Mouse (Mus musculus) urinary bladder, postnatal 10 days (tissue): Measurements from ENCODE around the gene Asl.

Experiments
- DNase-seq: peaks from one replicate; pipeline ENCODE4 v3.0.0; 2022; ENCODE audit warnings: low spot score

Asl gene

GRCm38 (mm10) chr5:130003229-130003628, 25.8 kb downstream of the Asl start:
- no peak for DNase-seq

- DNase-seq = peak; percentile 40
Measured at GRCm38 (mm10) chr5:130002301-130003146, 26.5 kb downstream of the Asl start, which contains the start of gene Gusb. Gene Gusb (minus strand): TSS chr5:130003049.

- no peak for DNase-seq
Measured at GRCm38 (mm10) chr5:130001356-130001987, 27.6 kb downstream of the Asl start.

- DNase-seq = no peak
Measured at GRCm38 (mm10) chr5:130000735-130001134, 28.3 kb downstream of the Asl start.

- no peak for DNase-seq
Measured at GRCm38 (mm10) chr5:129999097-129999496, 29.9 kb downstream of the Asl start.

GRCm38 (mm10) chr5:129997700-129998099, 31.3 kb downstream of the Asl start:
- no peak for DNase-seq

- no peak for DNase-seq
Measured at GRCm38 (mm10) chr5:129994989-129995388, 34.1 kb downstream of the Asl start.

- DNase-seq = no peak
Measured at GRCm38 (mm10) chr5:129993374-129993773, 35.7 kb downstream of the Asl start.

GRCm38 (mm10) chr5:129991898-129992297, 37.1 kb downstream of the Asl start:
- DNase-seq = no peak

- DNase-seq = no peak
Measured at GRCm38 (mm10) chr5:129989376-129989775, 39.7 kb downstream of the Asl start.

- no peak for DNase-seq
Measured at GRCm38 (mm10) chr5:129980216-129980615, 48.8 kb downstream of the Asl start.

GRCm38 (mm10) chr5:129978608-129979007, 50.4 kb downstream of the Asl start:
- DNase-seq = no peak

GRCm38 (mm10) chr5:129977768-129978167, 51.3 kb downstream of the Asl start:
- DNase-seq = no peak

GRCm38 (mm10) chr5:129974866-129975311, 54.2 kb downstream of the Asl start:
- no peak for DNase-seq

- DNase-seq = no peak
Measured at GRCm38 (mm10) chr5:129974354-129974753, 54.7 kb downstream of the Asl start.

GRCm38 (mm10) chr5:129971491-129971890, 57.6 kb downstream of the Asl start:
- no peak for DNase-seq

GRCm38 (mm10) chr5:129968417-129968816, 60.6 kb downstream of the Asl start:
- DNase-seq = no peak

GRCm38 (mm10) chr5:129966448-129966847, 62.6 kb downstream of the Asl start:
- DNase-seq = no peak

- DNase-seq = no peak
Measured at GRCm38 (mm10) chr5:129963224-129963623, 65.8 kb downstream of the Asl start.
